Comparison of ENCODE assay signal across 8 mouse cellular contexts in genomic region chr10:7780238-7781176, GRCm38 (mm10). TPM values are rescaled to one million over a fixed set of nuclear protein-coding genes. Genes with fewer than 3 reads are reported as not detected.
A peak's percentile ranks its signal among the peaks of the same experiment; 100 is the strongest.
DNase-seq lines count a peak whose midpoint lies in the region; ATAC-seq and TF ChIP-seq lines count a peak whose summit lies in the region.

No protein-coding gene starts in this region.

- H3K36me3 ChIP-seq in embryonic facial prominence, embryonic 12.5 days, result peaks cover 11% of the 10 kb centered on the region
- peaks cover 21% of the 10 kb centered on the region for H3K36me3 ChIP-seq in heart, adult 2 months (ENCODE audit: control insufficient read depth, insufficient read depth, low read length)
- no peaks in the 10 kb centered on the region for H3K36me3 ChIP-seq in kidney, adult 2 months (ENCODE audit: control insufficient read depth, insufficient read depth, low read length)
- peaks cover 2% of the 10 kb centered on the region; the same call in 1 of the 2 replicates for H3K36me3 ChIP-seq in limb, embryonic 11.5 days (ENCODE audit: control insufficient read depth, insufficient read depth, low read length)
- peaks cover 19% of the 10 kb centered on the region for H3K36me3 ChIP-seq in midbrain, embryonic 13.5 days
- H3K36me3 ChIP-seq in small intestine, adult 2 months (ENCODE audit: control insufficient read depth, insufficient read depth, low read length), result peaks cover 9% of the 10 kb centered on the region

- H3K27me3 ChIP-seq in embryonic facial prominence, embryonic 12.5 days, result no peaks in the 10 kb centered on the region
- no peaks in the 10 kb centered on the region for H3K27me3 ChIP-seq in heart, adult 2 months (ENCODE audit: control insufficient read depth, insufficient read depth, low read length)
- H3K27me3 ChIP-seq in kidney, adult 2 months (replicated peaks; ENCODE audit: control insufficient read depth, insufficient read depth, low read length), result no peaks in the 10 kb centered on the region
- H3K27me3 ChIP-seq in limb, embryonic 11.5 days (ENCODE audit: control insufficient read depth, insufficient read depth, low read length), result no peaks in the 10 kb centered on the region
- H3K27me3 ChIP-seq in midbrain, embryonic 13.5 days, result no peaks in the 10 kb centered on the region
- no peaks in the 10 kb centered on the region for H3K27me3 ChIP-seq in small intestine, adult 2 months (ENCODE audit: control insufficient read depth, insufficient read depth, low read length)

- ATAC-seq in embryonic facial prominence, embryonic 12.5 days (ENCODE audit: insufficient number of reproducible peaks, insufficient read depth, low FRiP score, low TSS enrichment), result peak; percentile 82
- ATAC-seq in limb, embryonic 11.5 days (ENCODE audit: insufficient number of reproducible peaks, low FRiP score, low TSS enrichment, low read depth), result peak; percentile 92
- ATAC-seq in midbrain, embryonic 13.5 days, result peak; percentile 91

- TF ChIP-seq EP300 in heart, adult 2 months (IDR thresholded peaks at IDR 0.05; ENCODE audit: insufficient read depth, low read depth, low read length), result no peak

- H3K4me1 ChIP-seq in embryonic facial prominence, embryonic 12.5 days, result peaks cover 7% of the 10 kb centered on the region; the same call in 1 of the 2 replicates
- H3K4me1 ChIP-seq in heart, adult 2 months (ENCODE audit: control insufficient read depth, insufficient read depth, low read length), result peaks cover 3% of the 10 kb centered on the region; the same call in 1 of the 2 replicates
- H3K4me1 ChIP-seq in kidney, adult 2 months (ENCODE audit: control insufficient read depth, insufficient read depth, low read length), result peaks cover 2% of the 10 kb centered on the region; the same call in 1 of the 2 replicates
- H3K4me1 ChIP-seq in limb, embryonic 11.5 days (ENCODE audit: control insufficient read depth, insufficient read depth, low read length), result no peaks in the 10 kb centered on the region
- H3K4me1 ChIP-seq in midbrain, embryonic 13.5 days (replicated peaks), result peaks cover 23% of the 10 kb centered on the region
- peaks cover 2% of the 10 kb centered on the region; the same call in 1 of the 2 replicates for H3K4me1 ChIP-seq in small intestine, adult 2 months (ENCODE audit: control insufficient read depth, insufficient read depth, insufficient read length, low read length)

- under 1% methylated on average over 73 of the region's 77 CpGs for WGBS in embryonic facial prominence, embryonic 12.5 days
- WGBS in heart, adult 2 months, result under 1% methylated on average over 63 of the region's 77 CpGs
- WGBS in kidney, adult 2 months, result under 1% methylated on average over 60 of the region's 77 CpGs
- under 1% methylated on average over 57 of the region's 77 CpGs for WGBS in limb, embryonic 11.5 days
- whole genome bisulfite sequencing in midbrain, embryonic 13.5 days, result under 1% methylated on average over 68 of the region's 77 CpGs
- WGBS in small intestine, adult 2 months, result under 1% methylated on average over 77 of the region's 77 CpGs

- DNase-seq in 3T3-L1 (ENCODE audit: low read depth, low spot score), result peak; percentile 86
- DNase-seq in adrenal gland, postnatal 36 days, result peak; percentile 93 to 95
- peak; percentile 92 to 93 for DNase-seq in heart, adult 2 months
- DNase-seq in kidney, adult 2 months, result peak; percentile 95
- peak; percentile 94 for DNase-seq in limb, embryonic 11.5 days (ENCODE audit: low spot score)

- H3K9ac ChIP-seq in embryonic facial prominence, embryonic 12.5 days, result peak overlapping the region; percentile 89
- H3K9ac ChIP-seq in heart, adult 2 months (ENCODE audit: low read depth, low read length), result peak overlapping the region; percentile 79
- peak overlapping the region; percentile 79 for H3K9ac ChIP-seq in limb, embryonic 11.5 days (ENCODE audit: low read length)
- H3K9ac ChIP-seq in midbrain, embryonic 13.5 days (replicated peaks), result peak overlapping the region; percentile 85

- no peak for TF ChIP-seq CTCF in heart, adult 2 months (IDR thresholded peaks at IDR 0.05)
- TF ChIP-seq CTCF in kidney, adult 2 months (conservative IDR thresholded peaks at IDR 0.05; ENCODE audit: insufficient read depth, insufficient read length, low read depth, low read length), result no peak
- TF ChIP-seq CTCF in small intestine, adult 2 months (IDR thresholded peaks at IDR 0.05; ENCODE audit: extremely low read depth, insufficient read length, insufficient replicate concordance, low read depth, low read length), result no peak

- no peaks in the 10 kb centered on the region; the same call in 1 of the 2 replicates for H3K79me2 ChIP-seq in heart, adult 2 months (replicated peaks; ENCODE audit: control insufficient read depth, insufficient read depth, low read length)

- peak overlapping the region; percentile 69 for H3K4me2 ChIP-seq in embryonic facial prominence, embryonic 12.5 days (replicated peaks)
- peak overlapping the region; percentile 64 for H3K4me2 ChIP-seq in limb, embryonic 11.5 days (ENCODE audit: low read depth, severe bottlenecking)
- peak overlapping the region; percentile 60 for H3K4me2 ChIP-seq in midbrain, embryonic 13.5 days (replicated peaks)

- H3K27ac ChIP-seq in embryonic facial prominence, embryonic 12.5 days, result peak overlapping the region; percentile 60; the same call in 1 of the 2 replicates
- peak overlapping the region; percentile 94 for H3K27ac ChIP-seq in heart, adult 2 months
- H3K27ac ChIP-seq in kidney, adult 2 months (ENCODE audit: insufficient read depth, low read depth, low read length), result peak overlapping the region; percentile 36; the same call in 1 of the 2 replicates
- H3K27ac ChIP-seq in limb, embryonic 11.5 days (replicated peaks; ENCODE audit: low read depth, low read length), result no peak overlapping the region
- H3K27ac ChIP-seq in midbrain, embryonic 13.5 days, result peak overlapping the region; percentile 82
- H3K27ac ChIP-seq in small intestine, adult 2 months (ENCODE audit: insufficient read depth, low read depth, low read length), result 0 out of 2 replicates have a peak overlapping the region, but pooled peaks have one; percentile 29

- H3K9me3 ChIP-seq in embryonic facial prominence, embryonic 12.5 days, result no peaks in the 10 kb centered on the region
- H3K9me3 ChIP-seq in limb, embryonic 11.5 days (ENCODE audit: control insufficient read depth, low read length), result no peaks in the 10 kb centered on the region
- no peaks in the 10 kb centered on the region for H3K9me3 ChIP-seq in midbrain, embryonic 13.5 days

- peak overlapping the region; percentile 99 for H3K4me3 ChIP-seq in embryonic facial prominence, embryonic 12.5 days
- peak overlapping the region; percentile 95 for H3K4me3 ChIP-seq in heart, adult 2 months
- H3K4me3 ChIP-seq in kidney, adult 2 months (ENCODE audit: insufficient read depth, low read depth, low read length), result peak overlapping the region; percentile 94
- peak overlapping the region; percentile 95 for H3K4me3 ChIP-seq in limb, embryonic 11.5 days (ENCODE audit: low read depth, low read length)
- peak overlapping the region; percentile 90 for H3K4me3 ChIP-seq in midbrain, embryonic 13.5 days (replicated peaks)
- H3K4me3 ChIP-seq in small intestine, adult 2 months (ENCODE audit: low read depth, low read length), result peak overlapping the region; percentile 99

- intact Hi-C loops in heart, adult 2 months (cut with DNase I), result loop anchor here (5.0 to 10.0 kb wide), 2 partner anchors 53 to 116 kb away; partner anchors contain the start of genes Katna1 and Nup43

- TF ChIP-seq POLR2A in heart, adult 2 months (IDR thresholded peaks at IDR 0.05; ENCODE audit: insufficient read depth, low read depth, low read length), result peak; percentile 82
- TF ChIP-seq POLR2A in kidney, adult 2 months (IDR thresholded peaks at IDR 0.05; ENCODE audit: low read depth, low read length), result no peak
- TF ChIP-seq POLR2A in small intestine, adult 2 months (IDR thresholded peaks at IDR 0.05; ENCODE audit: low read depth, low read length), result peak; percentile 65

RNA-seq across cellular contexts. Expression of gene Ginm1, which starts 12.1 kb away (rescaled TPM):
- total RNA-seq in adrenal gland, postnatal 36 days (2021), result 100 to 1,000 TPM; 186 to 323 TPM
- polyA plus RNA-seq in embryonic facial prominence, embryonic 12.5 days (2016; fragmentation: Nextera tagmentation; extraction: Ambion mirVana), result 65.8 and 78.4 TPM in 2 replicates
- total RNA-seq in heart, adult 2 months (2021), result 100 to 1,000 TPM in 1 of 2 experiments, 10 to 100 TPM in 1; 94.5 to 123 TPM
- polyA plus RNA-seq in heart, adult 2 months (2012; rRNA removed), result 39.6 and 65.7 TPM in 2 replicates
- polyA plus RNA-seq in kidney, adult 2 months (2012; rRNA removed), result 49.0 and 49.8 TPM in 2 replicates
- 51.4 and 53.9 TPM in 2 replicates for polyA plus RNA-seq in limb, embryonic 11.5 days (2014; fragmentation: Nextera tagmentation; extraction: Ambion mirVana)
- polyA plus RNA-seq in midbrain, embryonic 13.5 days (2015; fragmentation: Nextera tagmentation; extraction: Ambion mirVana), result 49.6 and 51.1 TPM in 2 replicates
- polyA plus RNA-seq in small intestine, adult 2 months (2012; rRNA removed), result 5.0 and 11.6 TPM in 2 replicates

RNA-seq across cellular contexts. Expression of gene Ppil4, which starts 12.2 kb away (rescaled TPM):
- 10 to 100 TPM; 21.4 to 27.8 TPM for total RNA-seq in adrenal gland, postnatal 36 days (2021)
- polyA plus RNA-seq in embryonic facial prominence, embryonic 12.5 days (2016; fragmentation: Nextera tagmentation; extraction: Ambion mirVana), result 42.7 and 47.3 TPM in 2 replicates
- 10 to 100 TPM; 14.8 to 15.3 TPM for total RNA-seq in heart, adult 2 months (2021)
- polyA plus RNA-seq in heart, adult 2 months (2012; rRNA removed), result 5.3 and 7.2 TPM in 2 replicates
- 4.1 and 6.2 TPM in 2 replicates for polyA plus RNA-seq in kidney, adult 2 months (2012; rRNA removed)
- polyA plus RNA-seq in limb, embryonic 11.5 days (2014; fragmentation: Nextera tagmentation; extraction: Ambion mirVana), result 46.9 and 51.7 TPM in 2 replicates
- polyA plus RNA-seq in midbrain, embryonic 13.5 days (2015; fragmentation: Nextera tagmentation; extraction: Ambion mirVana), result 51.2 and 55.2 TPM in 2 replicates
- polyA plus RNA-seq in small intestine, adult 2 months (2012; rRNA removed), result 1.7 and 3.3 TPM in 2 replicates

RNA-seq across cellular contexts. Expression of gene Zc3h12d, which starts 51.8 kb away (rescaled TPM):
- total RNA-seq in adrenal gland, postnatal 36 days (2021), result under 1 TPM; 0.13 to 0.33 TPM
- polyA plus RNA-seq in embryonic facial prominence, embryonic 12.5 days (2016; fragmentation: Nextera tagmentation; extraction: Ambion mirVana), result 0.05 and 0.10 TPM in 2 replicates
- under 1 TPM; 0.21 to 0.32 TPM for total RNA-seq in heart, adult 2 months (2021)
- 0.35 and 0.50 TPM in 2 replicates for polyA plus RNA-seq in heart, adult 2 months (2012; rRNA removed)
- 0.98 and 1.8 TPM in 2 replicates for polyA plus RNA-seq in kidney, adult 2 months (2012; rRNA removed)
- 0.07 TPM in 2 replicates for polyA plus RNA-seq in limb, embryonic 11.5 days (2014; fragmentation: Nextera tagmentation; extraction: Ambion mirVana)
- 0.08 and 0.10 TPM in 2 replicates for polyA plus RNA-seq in midbrain, embryonic 13.5 days (2015; fragmentation: Nextera tagmentation; extraction: Ambion mirVana)
- polyA plus RNA-seq in small intestine, adult 2 months (2012; rRNA removed), result 4.0 and 12.8 TPM in 2 replicates

RNA-seq across cellular contexts. Expression of gene Katna1, which starts 54.7 kb away (rescaled TPM):
- total RNA-seq in adrenal gland, postnatal 36 days (2021), result 10 to 100 TPM; 30.6 to 32.6 TPM
- 64.7 and 65.9 TPM in 2 replicates for polyA plus RNA-seq in embryonic facial prominence, embryonic 12.5 days (2016; fragmentation: Nextera tagmentation; extraction: Ambion mirVana)
- total RNA-seq in heart, adult 2 months (2021), result 10 to 100 TPM; 11.9 to 14.2 TPM
- 3.7 and 4.4 TPM in 2 replicates for polyA plus RNA-seq in heart, adult 2 months (2012; rRNA removed)
- polyA plus RNA-seq in kidney, adult 2 months (2012; rRNA removed), result 3.1 and 4.1 TPM in 2 replicates
- 81.4 and 88.6 TPM in 2 replicates for polyA plus RNA-seq in limb, embryonic 11.5 days (2014; fragmentation: Nextera tagmentation; extraction: Ambion mirVana)
- 40.2 and 40.3 TPM in 2 replicates for polyA plus RNA-seq in midbrain, embryonic 13.5 days (2015; fragmentation: Nextera tagmentation; extraction: Ambion mirVana)
- polyA plus RNA-seq in small intestine, adult 2 months (2012; rRNA removed), result 0.96 and 1.9 TPM in 2 replicates
